Mouse (Mus musculus): Measurements from ENCODE around the gene Trem3.

DNA sequence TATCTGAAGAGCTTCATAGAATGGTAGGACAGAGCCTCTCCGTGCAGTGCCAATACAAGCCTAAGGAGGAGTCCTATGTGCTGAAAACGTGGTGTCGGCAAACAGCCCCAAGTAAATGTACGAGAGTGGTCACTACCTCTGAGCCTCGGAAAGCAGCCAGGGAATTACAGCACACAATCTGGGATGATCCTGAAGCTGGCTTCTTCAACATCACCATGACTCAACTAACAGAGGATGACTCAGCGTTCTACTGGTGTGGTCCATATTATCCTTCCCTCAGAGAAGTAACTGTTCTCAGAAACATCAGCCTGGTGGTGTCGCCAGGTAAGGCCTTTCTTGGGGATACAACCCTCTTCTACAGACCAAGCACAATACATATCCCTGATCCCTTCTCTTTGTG is 17.1 kb downstream of the Trem3 start:
- TF ChIP-seq GATA1 (IDR thresholded peaks at IDR 0.05; ENCODE audit: low read length) (no peak), TAL1 (IDR thresholded peaks at IDR 0.05; ENCODE audit: low read length) (no peak)

All from erythroblast, embryonic 14.5 days (primary cell).